Mouse (Mus musculus) heart, postnatal 0 days (tissue): Measurements from ENCODE around the gene Atp6v0d1.

ENCODE experiments used
- CTCF ChIP-seq: IDR thresholded peaks from 2 replicates; pipeline ENCODE4 v1.5.1; 2016; ENCODE audit warnings: antibody characterized with exemption, control low read depth, low read depth
- EP300 ChIP-seq: IDR thresholded peaks from 2 replicates; pipeline ENCODE4 v1.6.1; 2016; ENCODE audit warnings: antibody characterized with exemption, low read depth

GRCm38 (mm10) chr8:105563871-105564270 lies 2.0 kb downstream of the Atp6v0d1 start:
- TF ChIP-seq CTCF (no peak), EP300 (no peak)
